Mouse (Mus musculus) T-helper 2 cell (primary cell): ENCODE results near the gene Slc16a3.

Experiments
- in situ Hi-C: fragments of 300-600 bp; cut with MboI, MseI; formaldehyde crosslinking; loops from one replicate; pipeline ENCODE4 v1.15.1; 2025; ENCODE audit warnings: high pct_unique_total_duplicates

The Slc16a3 gene

DNA sequence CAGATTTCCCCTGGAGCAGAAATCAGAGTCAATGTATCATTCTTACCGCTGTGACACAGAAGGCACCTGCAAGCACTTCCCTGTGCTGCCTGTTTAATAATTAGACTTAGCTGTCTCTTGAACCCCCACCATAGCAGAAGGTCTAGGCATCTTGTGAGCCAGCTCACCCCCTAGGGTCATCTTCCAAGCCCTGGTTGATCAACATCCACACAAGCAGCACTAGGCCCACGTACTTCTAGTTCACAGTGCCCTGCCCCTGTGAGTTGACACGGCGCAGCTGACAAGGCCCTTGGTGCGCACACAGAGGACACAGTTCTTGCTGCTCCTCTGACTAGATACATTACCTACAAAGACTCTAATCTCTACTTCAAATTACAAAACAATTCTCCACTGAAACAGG lies 21.5 kb downstream of the Slc16a3 start:
- in situ Hi-C loops = loop anchor here (10.0 kb wide), 2 partner anchors 65 to 365 kb away; no protein-coding TSS in a partner anchor

DNA sequence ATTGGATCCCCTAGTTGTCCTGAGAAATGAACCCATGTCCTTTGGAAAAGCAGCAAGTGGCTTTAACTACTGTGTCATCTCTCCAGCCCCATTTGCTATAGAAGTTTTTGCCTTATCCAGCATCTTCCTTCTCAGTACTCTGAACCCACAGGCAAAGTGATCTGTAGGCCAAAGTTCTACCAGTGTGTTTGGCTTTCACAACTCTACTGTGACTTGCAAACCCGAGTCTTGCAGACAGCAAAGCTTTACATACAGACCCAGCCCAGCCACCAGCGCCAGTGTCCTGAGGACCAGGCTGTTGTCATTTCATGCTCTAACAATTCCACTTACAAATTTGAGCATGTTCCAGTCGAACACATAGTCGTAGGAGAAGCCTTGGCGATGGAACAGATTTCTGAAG lies 23.0 kb downstream of the Slc16a3 start:
- in situ Hi-C loops = no loop called here

DNA sequence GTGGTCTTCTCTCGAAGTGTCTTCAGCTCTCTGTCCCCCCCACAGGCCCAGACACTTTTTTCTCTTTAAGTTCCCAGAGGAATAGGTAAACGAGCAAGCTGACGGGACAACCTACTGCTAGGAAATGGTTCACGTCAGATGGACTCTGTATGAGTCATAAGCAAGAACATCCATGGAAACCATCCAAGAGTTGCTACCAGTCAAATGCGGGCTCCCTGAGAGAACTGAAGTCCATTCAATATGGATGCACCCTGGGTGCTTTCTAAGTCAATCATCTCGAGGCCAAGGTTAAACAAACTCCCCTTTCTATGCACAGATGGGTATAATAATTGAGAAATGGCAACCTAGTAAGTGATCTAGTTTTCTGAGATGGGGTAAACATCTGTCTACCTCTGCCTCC lies 25.0 kb downstream of the Slc16a3 start:
- in situ Hi-C loops = no loop called here

DNA sequence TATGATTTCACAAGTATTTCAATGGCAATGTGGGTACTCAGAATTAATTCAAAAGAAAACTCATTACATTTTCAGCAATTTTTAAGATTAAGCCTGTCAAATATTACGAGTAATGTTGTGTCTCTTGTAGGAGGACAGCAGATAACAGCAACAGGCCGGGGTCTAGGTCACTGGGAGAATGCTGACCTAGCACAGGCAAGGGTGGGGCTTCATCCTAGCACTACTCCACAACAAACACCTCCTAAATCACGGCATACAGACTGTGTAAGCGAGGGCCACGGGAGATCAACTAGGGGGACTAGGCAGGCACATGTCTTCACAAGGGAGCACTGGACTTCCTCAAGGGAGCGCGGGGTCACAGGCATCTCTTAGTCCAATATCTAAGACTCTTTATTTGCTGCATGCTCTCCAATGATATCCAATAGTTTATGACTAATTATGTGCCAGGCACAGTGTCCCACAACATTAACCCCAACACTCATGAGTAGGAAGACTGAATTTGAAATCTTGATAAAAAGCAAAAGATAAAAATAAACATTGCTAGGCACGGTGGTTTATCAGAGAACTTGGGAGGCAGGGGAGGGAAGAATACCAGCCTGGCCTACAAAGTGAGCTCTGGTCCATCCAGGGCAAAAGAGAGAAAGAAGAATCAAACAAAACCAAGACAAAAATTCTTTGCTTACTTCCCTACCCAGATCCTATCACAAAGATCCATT lies 31.6 kb downstream of the Slc16a3 start:
- in situ Hi-C loops = loop anchor here (5.0 kb wide), 1 partner anchor 588 kb away; no protein-coding TSS in a partner anchor

DNA sequence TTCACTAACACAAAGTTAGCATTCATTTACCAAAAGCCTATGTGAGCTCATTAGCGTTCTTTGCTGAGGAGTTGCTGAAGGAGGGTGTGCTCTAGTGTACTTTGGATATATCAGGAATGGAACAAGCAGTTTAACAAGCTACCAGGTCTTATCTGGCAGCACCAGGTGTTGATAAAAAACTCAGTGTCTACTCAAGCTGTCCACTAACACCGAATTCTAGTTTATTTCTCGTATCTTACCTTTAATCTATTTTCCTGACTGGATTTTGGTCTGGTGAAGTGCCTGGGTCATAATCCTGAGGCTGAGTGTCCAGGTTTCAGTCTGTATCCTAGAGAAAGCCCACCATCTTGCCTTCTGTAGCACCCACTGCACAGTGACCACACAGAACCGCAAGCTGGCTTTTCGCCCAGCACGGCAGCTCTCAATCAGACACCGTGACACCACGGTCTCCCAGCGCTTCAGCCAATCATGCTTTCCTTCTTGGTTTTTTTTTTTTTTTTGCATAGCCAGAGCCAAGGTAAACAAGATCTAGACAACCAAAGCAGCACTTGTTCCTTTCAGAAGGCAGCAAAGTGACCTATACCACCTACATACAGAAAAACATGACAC lies 32.3 kb downstream of the Slc16a3 start:
- in situ Hi-C loops = no loop called here

DNA sequence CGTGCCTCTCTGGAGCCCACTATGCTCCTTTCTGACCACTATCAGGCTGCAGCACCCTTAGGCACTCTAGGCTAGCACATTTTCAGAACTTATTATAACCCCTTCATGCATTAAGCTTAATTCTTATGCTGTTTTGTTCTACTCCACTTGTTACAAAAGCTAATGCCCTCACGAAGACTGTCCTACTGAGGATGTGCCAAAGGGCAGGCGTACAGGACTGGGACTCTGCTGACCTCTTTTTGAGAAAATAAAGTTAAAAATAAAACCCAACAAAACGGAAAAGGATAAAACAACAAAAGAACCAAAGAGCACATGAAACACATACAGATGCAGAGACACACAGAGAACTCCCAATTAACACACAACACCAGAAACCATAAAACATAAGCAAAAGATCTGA lies 33.4 kb downstream of the Slc16a3 start:
- in situ Hi-C loops = no loop called here

DNA sequence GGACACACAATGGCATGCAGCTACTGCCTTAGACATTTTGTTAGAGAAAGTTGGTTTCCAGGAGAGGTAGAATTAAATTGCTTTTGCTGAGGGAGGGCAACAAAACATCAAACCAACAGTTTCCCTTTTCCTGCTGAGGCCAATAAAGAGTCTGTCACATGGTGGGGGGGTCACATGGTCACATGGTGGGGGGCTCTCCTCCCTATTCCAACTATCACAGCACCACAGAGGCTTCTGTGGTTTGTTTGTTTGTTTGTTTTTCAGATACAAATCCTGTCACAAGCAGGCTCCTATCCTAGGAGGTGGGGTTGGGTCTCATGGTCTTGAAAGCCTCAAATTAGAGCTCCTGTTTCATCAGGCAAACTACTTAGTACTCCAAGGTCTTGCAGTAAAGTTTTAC lies 34.2 kb downstream of the Slc16a3 start:
- in situ Hi-C loops = no loop called here

DNA sequence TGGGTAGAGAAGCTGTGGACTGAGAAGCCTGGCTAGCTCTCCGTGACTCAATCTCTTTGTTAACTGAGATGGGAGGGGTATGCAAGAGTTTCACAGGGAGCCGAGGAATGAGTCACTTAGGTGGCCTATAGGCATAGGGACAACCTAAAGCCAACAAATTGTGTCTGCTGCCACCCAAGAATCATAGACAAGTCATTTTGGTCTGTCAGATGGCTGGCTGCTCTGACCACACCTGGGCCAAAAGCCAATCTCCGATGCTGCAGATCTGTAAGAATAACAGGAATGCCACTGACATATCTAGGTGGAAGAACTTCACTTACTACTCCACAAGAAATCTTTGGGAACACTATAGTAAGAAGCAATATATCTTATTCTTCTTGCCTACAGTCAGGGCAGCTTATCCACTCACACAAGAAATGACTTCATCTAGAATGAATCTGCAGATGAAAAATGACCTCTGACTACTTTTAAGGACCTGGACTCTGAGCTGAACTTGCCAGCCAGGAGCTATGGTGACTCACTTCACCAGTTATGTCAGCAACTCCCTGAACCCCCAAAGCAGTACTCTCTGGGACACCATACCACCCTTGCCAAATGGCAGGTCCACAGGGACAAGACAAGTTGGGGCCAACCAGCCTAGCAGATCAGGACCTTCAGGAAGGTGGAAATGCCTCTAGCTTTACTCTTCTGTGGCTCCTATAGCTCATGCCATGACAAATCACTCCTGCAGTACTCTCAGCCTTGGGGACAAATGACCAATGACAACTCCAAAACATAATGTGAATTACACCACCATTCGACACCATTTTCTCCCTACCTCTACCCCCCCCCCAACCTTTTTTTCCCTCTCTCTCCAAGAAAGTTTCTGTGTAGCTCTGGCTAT lies 36.4 kb downstream of the Slc16a3 start:
- in situ Hi-C loops = loop anchor here (5.0 kb wide), 1 partner anchor 32 kb away; no protein-coding TSS in a partner anchor

DNA sequence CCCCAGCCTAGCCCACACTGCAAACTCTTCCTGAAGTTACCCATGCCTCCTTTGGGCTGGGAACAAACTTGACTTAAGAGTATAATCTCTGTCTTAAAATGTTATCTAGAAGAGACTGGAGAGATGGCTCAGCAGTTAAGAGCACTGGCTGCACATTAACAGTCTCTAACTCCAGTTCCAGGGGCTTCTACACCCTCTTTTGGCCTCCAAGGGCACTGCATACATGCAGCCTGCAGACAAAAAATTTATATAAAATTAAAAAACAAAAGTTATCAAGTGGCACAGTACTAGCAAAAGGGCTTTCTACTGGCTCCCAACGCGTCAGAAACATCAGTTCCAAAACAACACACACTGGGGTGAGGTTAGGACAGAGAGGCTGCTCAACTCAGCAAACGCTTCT lies 39.3 kb downstream of the Slc16a3 start:
- in situ Hi-C loops = loop anchor here (5.0 kb wide), 1 partner anchor 35 kb away; no protein-coding TSS in a partner anchor

DNA sequence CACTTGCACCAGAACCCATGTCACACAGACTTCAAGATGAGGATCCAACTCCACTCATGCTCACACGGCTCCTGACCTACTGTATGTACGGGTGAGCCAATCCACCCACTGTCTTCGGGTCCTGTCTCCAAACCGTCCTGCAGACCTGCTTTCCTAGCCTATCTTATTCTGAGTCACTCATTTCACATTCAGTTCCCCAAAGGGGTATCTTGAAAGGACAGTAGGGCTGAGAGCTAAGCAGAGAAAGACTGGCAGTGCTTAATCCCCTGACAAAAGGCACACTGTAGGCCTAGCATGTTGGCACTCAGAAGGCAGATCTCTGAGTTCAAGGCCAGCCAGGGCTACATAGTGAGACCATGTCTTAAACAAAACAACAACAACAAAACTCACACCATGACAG lies 40.1 kb downstream of the Slc16a3 start:
- in situ Hi-C loops = loop anchor here (5.0 kb wide), 1 partner anchor 36 kb away; no protein-coding TSS in a partner anchor

DNA sequence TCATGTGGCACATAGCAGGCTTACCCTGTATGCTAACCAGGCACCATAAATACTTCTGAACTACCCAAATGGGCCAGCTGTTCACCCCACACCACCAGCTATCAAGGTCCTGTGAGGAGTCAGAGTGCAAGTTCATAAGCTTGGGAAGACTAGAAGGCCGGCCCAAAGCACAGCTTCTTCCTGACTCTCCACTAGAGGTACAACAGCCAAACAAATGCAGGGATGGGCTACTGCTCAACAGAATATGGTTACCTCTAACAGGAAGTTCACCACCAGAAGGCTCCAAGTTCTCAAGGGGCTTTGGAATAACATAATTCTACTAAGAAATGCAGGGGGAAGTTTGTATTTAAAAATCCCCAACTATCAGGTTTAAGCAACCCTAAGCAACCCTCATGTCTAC lies 41.2 kb downstream of the Slc16a3 start:
- in situ Hi-C loops = loop anchor here (5.0 kb wide), 1 partner anchor 37 kb away; no protein-coding TSS in a partner anchor

DNA sequence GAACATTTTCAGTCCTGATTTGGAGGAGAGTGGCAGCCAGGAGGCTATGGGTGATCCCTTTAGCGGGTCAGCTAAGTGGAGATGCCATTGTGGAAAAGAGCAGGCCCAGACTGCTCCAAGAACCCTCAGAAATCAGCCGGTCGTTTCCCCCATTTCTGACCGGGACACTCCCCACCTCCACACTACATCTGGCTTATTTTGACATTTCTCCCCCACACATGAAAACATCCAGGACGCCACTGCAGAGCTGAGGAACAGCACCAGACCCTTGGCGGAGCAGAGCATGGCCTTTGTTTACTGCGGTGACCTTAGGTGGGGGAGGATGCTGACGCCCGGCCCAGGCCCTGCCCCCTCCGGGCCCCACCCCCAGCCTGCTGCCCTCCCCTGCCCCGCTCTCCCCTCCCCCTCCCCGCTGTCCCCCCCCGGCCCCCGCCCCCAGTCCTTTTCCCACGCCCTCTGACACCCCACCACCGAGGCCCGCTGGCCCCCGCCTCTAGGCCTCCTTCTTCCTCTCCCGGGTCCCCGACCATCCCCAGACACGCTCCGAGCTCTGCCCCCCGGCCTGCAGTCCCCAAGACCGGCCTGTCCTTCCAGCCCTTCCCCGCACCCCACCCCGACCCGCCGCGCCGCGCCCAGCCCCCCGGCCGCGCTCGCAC lies 42.0 kb downstream of the Slc16a3 start:
- in situ Hi-C loops = no loop called here

DNA sequence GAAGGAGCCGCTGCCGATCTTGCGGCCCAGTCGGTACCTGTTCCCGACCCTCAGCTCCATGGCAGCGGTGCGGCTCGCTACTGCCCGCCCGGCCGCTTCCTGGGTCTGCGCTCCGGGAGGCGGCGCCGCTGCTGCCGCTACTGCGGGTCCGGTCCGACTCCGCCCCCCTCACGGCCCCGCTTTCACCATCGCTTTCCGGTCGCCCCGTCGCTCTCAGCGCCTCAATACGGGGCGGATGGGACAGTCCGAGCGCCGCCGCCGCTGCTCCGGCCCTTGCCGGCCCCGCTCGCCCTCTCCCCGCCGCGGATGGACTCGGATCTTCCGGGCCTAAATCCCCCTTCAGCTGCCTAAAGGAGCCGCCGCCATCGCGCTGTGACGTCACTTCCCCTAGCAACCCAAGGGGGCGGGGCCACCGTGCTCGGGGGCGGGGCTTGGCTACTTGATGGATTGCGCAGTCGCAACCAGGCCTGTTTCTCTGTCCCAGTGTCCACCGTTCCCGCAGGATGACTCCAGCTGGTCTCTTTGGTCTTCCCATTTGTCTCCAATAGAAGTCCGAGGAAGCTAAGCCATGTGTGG lies 42.8 kb downstream of the Slc16a3 start, which contains the start of gene Csnk1d:
TSS of gene Csnk1d (minus strand) at position 380 of the 576 bp plus-strand sequence.
- in situ Hi-C loops = no loop called here

DNA sequence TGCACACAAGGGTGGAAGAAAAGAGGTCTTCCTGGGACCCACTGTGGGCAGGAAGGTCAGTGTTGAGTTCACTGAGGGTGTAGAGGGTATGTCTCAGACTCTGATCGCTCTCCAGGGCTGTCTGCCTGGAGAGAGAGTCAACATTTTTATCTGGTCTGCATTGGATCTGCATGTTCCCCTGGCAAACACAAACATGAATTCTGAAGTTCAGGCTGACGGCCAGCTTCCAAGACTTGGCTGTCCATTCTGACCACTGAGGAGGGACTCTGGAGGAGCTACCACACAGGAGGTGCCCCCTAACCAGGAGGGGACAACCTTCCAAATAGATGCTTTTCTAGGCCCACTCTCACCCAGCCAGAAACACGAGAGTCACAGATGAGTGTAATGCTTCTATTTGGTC lies 43.5 kb downstream of the Slc16a3 start:
- in situ Hi-C loops = no loop called here

DNA sequence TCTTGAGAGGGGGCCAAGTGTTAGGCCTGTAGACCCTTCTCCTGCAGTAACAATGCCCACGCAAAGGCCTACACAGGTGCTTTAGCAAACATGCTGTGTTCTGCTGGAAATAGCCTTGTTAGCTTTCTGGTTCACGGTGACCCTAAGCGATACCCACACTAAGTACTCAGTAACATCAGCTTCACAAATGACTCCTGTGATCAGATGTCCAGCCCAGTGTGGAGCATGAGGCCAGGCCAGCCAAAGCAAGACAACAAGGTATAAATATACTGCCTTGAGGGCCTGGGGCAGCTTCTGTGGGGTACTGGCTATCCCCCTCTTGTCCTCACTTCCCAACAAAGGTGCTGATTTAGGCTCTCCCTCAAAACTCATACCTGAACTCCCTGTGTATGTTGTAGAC lies 44.8 kb downstream of the Slc16a3 start:
- in situ Hi-C loops = no loop called here

DNA sequence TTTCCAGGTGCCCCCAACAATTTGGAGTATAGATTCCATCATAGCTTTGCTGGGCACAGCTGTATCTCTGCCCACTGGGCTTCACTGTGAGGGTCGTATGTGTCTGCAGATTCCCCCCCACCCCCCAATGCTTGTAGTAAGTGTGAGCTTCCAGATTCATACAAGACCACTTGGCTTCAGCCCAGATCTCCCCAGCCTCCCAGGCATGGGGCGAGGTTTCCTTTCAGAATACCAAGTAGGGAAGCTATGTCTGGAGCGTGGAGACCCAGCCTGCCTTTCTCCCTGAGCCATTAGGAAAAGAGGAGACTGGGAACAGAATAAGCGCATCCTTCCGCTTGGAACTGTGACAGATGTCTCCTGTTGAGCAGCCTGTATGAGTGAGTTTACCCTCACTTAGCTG lies 45.3 kb downstream of the Slc16a3 start:
- in situ Hi-C loops = no loop called here

DNA sequence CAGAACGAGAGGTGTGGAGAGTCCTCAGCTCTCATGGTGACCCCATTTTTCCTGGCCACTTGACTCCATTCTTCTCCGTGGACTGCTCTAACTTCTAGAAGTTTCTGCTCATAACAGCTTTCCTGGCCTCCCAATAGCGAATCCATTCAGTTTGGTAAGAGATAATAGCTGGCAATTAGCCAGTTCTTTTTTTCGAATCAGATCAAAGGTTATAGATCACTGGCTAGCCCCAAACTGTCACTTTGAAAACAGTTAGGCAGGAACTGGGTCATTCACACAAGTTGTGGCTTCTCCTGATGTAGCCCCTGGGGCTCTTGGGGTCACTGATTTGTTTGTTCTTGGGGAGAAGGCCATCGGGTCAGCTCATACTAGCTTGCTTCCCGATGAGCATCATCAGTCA lies 46.5 kb downstream of the Slc16a3 start:
- in situ Hi-C loops = loop anchor here (5.0 kb wide), 1 partner anchor 38 kb away; no protein-coding TSS in a partner anchor

DNA sequence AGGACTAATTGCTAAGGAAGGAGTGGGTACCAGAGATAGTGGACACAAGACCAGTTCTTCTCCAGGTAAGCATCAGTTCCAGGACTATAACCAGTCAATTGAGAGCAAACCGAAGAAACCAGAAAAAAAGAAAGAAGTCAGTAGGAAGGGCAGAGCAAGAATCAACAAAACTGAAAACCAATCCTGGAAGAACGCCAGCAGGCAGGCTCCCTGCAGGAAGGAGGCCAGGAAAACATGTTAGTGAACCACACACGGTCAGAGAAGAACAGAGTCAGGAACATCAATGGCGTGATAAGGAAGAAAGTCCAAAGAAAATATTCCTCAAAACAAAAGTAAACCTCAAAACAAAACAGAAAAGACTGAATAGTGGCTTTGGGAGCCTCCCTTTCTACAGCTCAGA lies 53.7 kb downstream of the Slc16a3 start:
- in situ Hi-C loops = no loop called here

DNA sequence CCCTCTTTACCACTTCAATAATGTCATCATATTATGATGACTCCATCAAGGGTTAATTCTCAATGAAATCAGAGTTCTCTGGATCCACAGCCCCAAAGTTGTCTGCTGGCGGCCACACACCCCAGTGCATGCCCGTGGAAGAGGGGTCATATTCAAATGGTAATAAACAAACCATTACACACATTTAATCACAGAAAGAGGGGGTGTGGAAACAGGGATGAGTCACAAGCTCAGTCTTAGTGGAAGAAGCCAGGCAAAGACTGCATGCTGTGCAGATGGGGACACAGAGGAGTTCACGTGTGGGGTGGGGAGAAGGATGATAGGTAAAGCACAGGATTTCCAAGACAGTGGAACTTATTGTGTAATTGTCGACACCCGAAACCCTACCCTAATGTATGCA lies 56.0 kb downstream of the Slc16a3 start:
- in situ Hi-C loops = no loop called here

DNA sequence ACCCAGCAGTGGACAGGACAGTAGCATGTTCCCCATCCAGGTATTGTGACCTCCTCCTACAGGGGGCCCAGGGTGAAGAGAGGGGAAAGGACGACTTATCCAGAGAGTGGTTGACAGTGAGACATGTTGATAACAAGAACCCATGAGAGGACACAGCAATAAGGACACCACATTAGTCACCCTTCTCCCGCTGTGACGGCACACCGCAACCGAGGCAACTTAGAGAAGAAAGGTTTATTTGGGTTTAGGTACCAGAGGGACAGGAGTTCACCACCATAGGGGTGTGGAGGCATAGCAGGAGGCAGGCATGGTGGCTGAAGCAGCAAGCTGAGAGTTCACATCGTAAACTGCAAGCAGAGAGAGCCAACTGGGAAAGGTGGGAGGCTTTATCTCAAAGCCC lies 57.9 kb downstream of the Slc16a3 start:
- in situ Hi-C loops = no loop called here
